Mouse (Mus musculus) myocyte (in vitro differentiated cells): ENCODE results near the gene F830045P16Rik. TPM values are rescaled to one million over a fixed set of nuclear protein-coding genes. Genes with fewer than 3 reads are reported as not detected.
"Not testable (repeated sequence)": the region's sequence is repeated elsewhere in the genome, so short reads cannot be mapped to it uniquely, and the experiment has no call there.

ENCODE experiments used
- H3K27me3 ChIP-seq: one replicate; pipeline ENCODE4 v1.6.1; 2011; ENCODE audit not compliant: control insufficient read depth, insufficient read depth, insufficient read length
- H3K36me3 ChIP-seq: one replicate; pipeline ENCODE4 v1.6.1; 2011; ENCODE audit not compliant: control insufficient read depth, insufficient read depth
- H3K4me2 ChIP-seq: one replicate; pipeline ENCODE4 v1.6.1; 2011; ENCODE audit warnings: low read depth, control low read depth
- H3K4me3 ChIP-seq: one replicate; pipeline ENCODE4 v1.5.1; 2011; ENCODE audit warnings: mild to moderate bottlenecking, control low read depth, moderate library complexity
- H3K79me2 ChIP-seq: one replicate; pipeline ENCODE4 v1.6.1; 2011; ENCODE audit not compliant: control insufficient read depth, insufficient read depth
- H3ac ChIP-seq: one replicate; pipeline ENCODE4 v1.6.1; 2011; ENCODE audit not compliant: control insufficient read depth, insufficient read length
- CEBPB ChIP-seq: IDR thresholded peaks from 2 replicates; pipeline ENCODE4 v1.6.1; 2011; ENCODE audit warnings: mild to moderate bottlenecking, moderate library complexity; ENCODE audit not compliant: poor library complexity, insufficient read depth, severe bottlenecking
- E2F4 ChIP-seq: IDR thresholded peaks from one replicate; pipeline ENCODE4 v1.6.1; 2011; ENCODE audit warnings: mild to moderate bottlenecking, control low read depth, moderate library complexity; ENCODE audit not compliant: insufficient read depth
- MAX ChIP-seq: IDR thresholded peaks from one replicate; pipeline ENCODE4 v1.6.1; 2011; ENCODE audit warnings: low read depth, mild to moderate bottlenecking, control low read depth
- MYOD1 ChIP-seq, 3 experiments: IDR thresholded peaks; one replicate each; pipeline ENCODE4 v1.6.1; 2011; ENCODE audit warnings: control low read depth in 2 of 3, low read depth in 2 of 3, mild to moderate bottlenecking in 2 of 3, moderate library complexity in 1 of 3; ENCODE audit not compliant: insufficient read length in 2 of 3, control insufficient read depth in 1 of 3
- MYOG ChIP-seq, 3 experiments: IDR thresholded peaks; one replicate each; pipeline ENCODE4 v1.6.1; 2011; ENCODE audit warnings: control low read depth in 2 of 3, low read depth in 2 of 3, mild to moderate bottlenecking in 2 of 3; ENCODE audit not compliant: insufficient read length in 2 of 3, control insufficient read depth in 1 of 3, insufficient read depth in 1 of 3
- POLR2A ChIP-seq: IDR thresholded peaks from one replicate; pipeline ENCODE4 v1.6.1; 2011; ENCODE audit warnings: low read depth, mild to moderate bottlenecking, control low read depth, moderate library complexity; ENCODE audit not compliant: insufficient read length
- POLR2AphosphoS2 ChIP-seq: IDR thresholded peaks from one replicate; pipeline ENCODE4 v1.6.1; 2011; ENCODE audit warnings: low read depth, control low read depth; ENCODE audit not compliant: insufficient read length
- REST ChIP-seq: IDR thresholded peaks from one replicate; pipeline ENCODE4 v1.6.1; 2011; ENCODE audit warnings: mild to moderate bottlenecking, control low read depth, moderate library complexity; ENCODE audit not compliant: insufficient read depth, insufficient read length
- SRF ChIP-seq: IDR thresholded peaks from one replicate; pipeline ENCODE4 v1.6.1; 2011; ENCODE audit warnings: low read depth; ENCODE audit not compliant: control insufficient read depth, insufficient read length
- TCF12 ChIP-seq: IDR thresholded peaks from one replicate; pipeline ENCODE4 v1.6.1; 2011; ENCODE audit warnings: mild to moderate bottlenecking, control low read depth; ENCODE audit not compliant: poor library complexity, insufficient read depth, severe bottlenecking
- TCF3 ChIP-seq: IDR thresholded peaks from one replicate; pipeline ENCODE4 v1.6.1; 2011; ENCODE audit warnings: low read depth, control low read depth; ENCODE audit not compliant: insufficient read length
- USF1 ChIP-seq: IDR thresholded peaks from one replicate; pipeline ENCODE4 v1.6.1; 2011; ENCODE audit warnings: low read depth, mild to moderate bottlenecking, control low read depth, moderate library complexity
- polyA plus RNA-seq: library from polyadenylated mRNA; unstranded; fragments of >200 nt; fragmentation: generic; extraction: Trizol; gene quantifications from one replicate; pipeline ENCODE4 v1.2.1, GENCODE M21; 2012; ENCODE audit warnings: missing spikeins

Gene F830045P16Rik
- polyA plus RNA-seq, 1 experiment: not detected

GRCm38 (mm10) chr2:129518526-129518925, 17.9 kb downstream of the F830045P16Rik start:
- H3K4me2 ChIP-seq: no peak overlapping the region
- TF ChIP-seq CEBPB (no peak), MYOD1 (IDR thresholded peaks at IDR 0.05; ENCODE audit: control insufficient read depth in 1 of 3, insufficient read length in 2 of 3, low read depth in 2 of 3) (no peak), MYOG (IDR thresholded peaks at IDR 0.05; ENCODE audit: control insufficient read depth in 1 of 3, insufficient read depth in 1 of 3, insufficient read length in 2 of 3, low read depth in 2 of 3) (no peak), TCF12 (no peak), POLR2AphosphoS2 (no peak), USF1 (no peak), REST (no peak), SRF (no peak), TCF3 (no peak), E2F4 (no peak), MAX (no peak), POLR2A (no peak)
- H3ac ChIP-seq: no peak overlapping the region
- no peaks in the 10 kb centered on the region for H3K79me2 ChIP-seq
- peaks cover 42% of the 10 kb centered on the region for H3K27me3 ChIP-seq
- H3K36me3 ChIP-seq: no peaks in the 10 kb centered on the region
- no peak overlapping the region for H3K4me3 ChIP-seq

DNA sequence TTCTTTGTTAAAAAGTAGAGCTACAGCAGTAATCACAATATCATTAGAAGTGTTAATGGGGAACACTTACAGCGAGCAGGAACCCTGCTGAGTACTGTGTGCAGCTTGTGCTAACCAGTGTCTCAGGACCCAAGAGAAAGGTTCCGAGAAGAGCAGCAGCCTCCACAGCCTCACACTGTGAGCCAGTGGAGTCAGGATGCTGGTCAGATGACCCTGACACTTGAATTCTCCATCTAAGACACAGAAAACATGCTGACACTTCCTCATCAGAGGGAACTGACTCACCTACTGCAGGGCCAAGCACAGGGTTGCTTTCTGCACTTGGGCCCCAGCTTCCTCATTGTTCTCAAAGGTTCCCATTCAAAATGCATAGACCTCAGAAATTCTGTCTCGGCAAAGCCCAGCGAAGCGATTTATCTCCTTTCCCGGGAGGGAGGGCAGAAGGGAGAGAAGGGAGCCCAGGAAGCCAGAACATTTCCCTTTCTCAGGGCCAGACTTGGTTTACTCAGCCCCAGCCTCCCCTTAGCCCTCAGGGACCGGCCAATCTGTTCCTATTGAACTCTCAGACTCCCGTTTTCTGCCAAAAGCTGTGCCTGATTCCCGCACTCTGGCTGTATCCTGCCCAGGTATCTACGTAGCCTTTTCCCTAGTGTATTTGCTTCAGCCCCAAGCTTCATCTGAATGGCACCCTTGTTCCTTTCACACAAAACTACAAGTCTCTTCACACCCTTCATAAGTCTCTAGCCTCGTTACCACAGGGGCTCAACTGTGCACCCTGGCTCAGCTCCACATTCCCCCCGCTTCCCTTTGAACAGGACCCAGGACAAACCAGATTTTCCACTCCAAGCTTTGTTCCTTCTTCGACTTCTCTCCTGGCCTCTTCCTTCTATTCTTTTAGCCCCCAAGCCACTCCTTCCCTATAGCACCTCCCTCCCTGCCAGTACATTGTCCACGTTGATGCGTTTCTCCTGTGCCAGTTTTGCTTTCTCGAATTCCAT, 21.2 kb downstream of the F830045P16Rik start:
- Histone ChIP-seq H3K4me3 (no peak overlapping the region), H3K27me3 (peaks cover 50% of the 10 kb centered on the region), H3ac (no peak overlapping the region), H3K36me3 (no peaks in the 10 kb centered on the region), H3K4me2 (no peak overlapping the region), H3K79me2 (no peaks in the 10 kb centered on the region)
- TF ChIP-seq E2F4: no peak
- no peak for TF ChIP-seq MYOD1 (IDR thresholded peaks at IDR 0.05; ENCODE audit: control insufficient read depth in 1 of 3, insufficient read length in 2 of 3, low read depth in 2 of 3)
- TF ChIP-seq MAX: no peak
- TF ChIP-seq CEBPB: no peak
- TF ChIP-seq SRF: no peak
- TF ChIP-seq TCF12: no peak
- TF ChIP-seq MYOG (IDR thresholded peaks at IDR 0.05; ENCODE audit: control insufficient read depth in 1 of 3, insufficient read depth in 1 of 3, insufficient read length in 2 of 3, low read depth in 2 of 3): no peak
- TF ChIP-seq TCF3: no peak
- no peak for TF ChIP-seq POLR2AphosphoS2
- no peak for TF ChIP-seq USF1
- no peak for TF ChIP-seq REST

- Histone ChIP-seq H3K27me3 (peaks cover 50% of the 10 kb centered on the region), H3K4me2 (no peak overlapping the region), H3ac (no peak overlapping the region), H3K36me3 (no peaks in the 10 kb centered on the region), H3K4me3 (no peak overlapping the region), H3K79me2 (no peaks in the 10 kb centered on the region)
- TF ChIP-seq POLR2AphosphoS2 (no peak), MYOG (IDR thresholded peaks at IDR 0.05; ENCODE audit: control insufficient read depth in 1 of 3, insufficient read depth in 1 of 3, insufficient read length in 2 of 3, low read depth in 2 of 3) (no peak), USF1 (no peak), E2F4 (no peak), SRF (no peak), MYOD1 (IDR thresholded peaks at IDR 0.05; ENCODE audit: control insufficient read depth in 1 of 3, insufficient read length in 2 of 3, low read depth in 2 of 3) (no peak), REST (no peak), MAX (no peak), CEBPB (no peak), TCF12 (no peak)
Measured at GRCm38 (mm10) chr2:129514401-129514667, 22.1 kb downstream of the F830045P16Rik start.

DNA sequence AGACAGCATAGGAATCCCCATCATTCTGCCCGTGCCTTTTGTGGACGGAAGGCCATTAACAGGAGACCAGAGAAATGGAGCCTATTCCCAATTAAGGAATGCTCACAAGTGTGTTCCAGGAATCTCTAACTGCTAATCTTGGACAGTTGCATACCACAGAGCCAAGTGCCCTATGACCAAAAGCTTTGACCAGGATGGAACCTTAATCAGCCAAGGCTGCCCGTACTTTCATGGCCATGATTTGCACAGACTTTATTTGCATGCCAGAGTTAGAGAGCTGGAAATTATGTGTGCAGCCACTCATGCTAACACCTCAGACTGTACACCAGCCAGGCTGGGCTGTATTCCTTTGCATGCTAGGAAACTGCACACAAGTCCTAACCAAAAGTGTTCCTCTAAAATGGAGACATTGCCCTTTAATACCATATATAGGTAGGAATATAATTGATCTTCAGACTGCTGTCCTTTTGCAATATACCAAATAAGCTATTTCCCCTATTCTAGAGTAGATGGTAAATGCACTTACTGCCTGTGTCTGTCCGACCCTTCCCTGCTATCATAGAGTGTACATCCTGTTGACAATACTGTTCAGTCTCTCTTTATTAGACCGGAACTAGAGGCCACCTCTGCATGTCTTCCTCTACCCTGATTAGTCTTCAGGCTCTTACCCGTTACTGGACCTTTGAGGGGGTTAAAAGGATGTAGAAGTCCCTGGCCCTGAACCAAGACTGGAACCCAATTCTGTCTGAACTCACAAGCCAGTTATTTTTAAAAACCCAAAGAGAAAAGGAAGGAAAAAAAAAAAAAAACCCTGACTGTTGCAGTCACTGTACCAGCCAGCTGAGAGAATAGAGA, 22.6 kb downstream of the F830045P16Rik start:
- Histone ChIP-seq H3K36me3 (no peaks in the 10 kb centered on the region), H3K79me2 (no peaks in the 10 kb centered on the region), H3K4me3 (no peak overlapping the region), H3K4me2 (no peak overlapping the region), H3K27me3 (peaks cover 45% of the 10 kb centered on the region), H3ac (no peak overlapping the region)
- no peak for TF ChIP-seq USF1
- TF ChIP-seq CEBPB: no peak
- no peak for TF ChIP-seq E2F4
- TF ChIP-seq POLR2AphosphoS2: no peak
- no peak for TF ChIP-seq MYOD1 (IDR thresholded peaks at IDR 0.05; ENCODE audit: control insufficient read depth in 1 of 3, insufficient read length in 2 of 3, low read depth in 2 of 3)
- no peak for TF ChIP-seq POLR2A
- no peak for TF ChIP-seq MAX
- TF ChIP-seq TCF12: no peak
- no peak for TF ChIP-seq MYOG (IDR thresholded peaks at IDR 0.05; ENCODE audit: control insufficient read depth in 1 of 3, insufficient read depth in 1 of 3, insufficient read length in 2 of 3, low read depth in 2 of 3)
- no peak for TF ChIP-seq TCF3
- TF ChIP-seq REST: no peak
- TF ChIP-seq SRF: no peak

GRCm38 (mm10) chr2:129512147-129512546, 24.3 kb downstream of the F830045P16Rik start:
- H3K27me3 ChIP-seq: peaks cover 36% of the 10 kb centered on the region
- not testable (repeated sequence) for H3K36me3 ChIP-seq, H3K4me2 ChIP-seq, H3K79me2 ChIP-seq, H3ac ChIP-seq, H3K4me3 ChIP-seq
